Mouse (Mus musculus) kidney, adult 2 months (tissue): ENCODE measurements at regions not wholly inside any gene's neighbourhood (a gene's known extent, or its start where the extent isn't known, plus 50 kb on each side); places are given as distances from the start of the nearest gene placed in this dataset.

Experiments
- CTCF ChIP-seq: fragments of 200-500 bp; conservative IDR thresholded peaks from 2 replicates; pipeline ENCODE4 v1.5.1; 2011; ENCODE audit warnings: low read depth, mild to moderate bottlenecking, control low read depth, low read length, moderate library complexity, mixed read lengths; ENCODE audit not compliant: insufficient read depth, insufficient read length
- POLR2A ChIP-seq: fragments of 200-500 bp; IDR thresholded peaks from one replicate; pipeline ENCODE4 v1.6.1; 2011; ENCODE audit warnings: low read depth, low read length, control low read depth

DNA sequence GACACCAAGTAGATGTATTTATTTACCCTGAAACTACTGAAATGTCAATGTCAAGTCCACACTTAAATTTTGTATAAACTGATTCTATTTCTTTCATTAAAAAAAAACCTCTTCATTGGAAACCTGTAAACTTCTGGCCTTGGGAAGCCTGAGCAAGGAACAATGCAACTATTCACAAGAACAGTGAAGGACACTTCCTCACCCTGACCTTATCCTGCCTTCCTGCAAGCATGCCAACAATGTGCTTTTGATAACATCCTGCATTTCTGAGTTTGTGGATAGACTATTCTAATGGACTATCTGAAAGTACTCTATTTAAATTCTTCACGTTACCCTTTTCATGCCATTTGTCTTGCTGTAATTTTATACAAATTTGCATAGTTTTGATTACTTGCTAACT lies 53.1 kb upstream of the Nabp1 start:
- TF ChIP-seq POLR2A (no peak), CTCF (no peak)
